Mouse (Mus musculus) B cell, adult 2 months (primary cell): Measurements from ENCODE around the gene Tmem230.
"Not testable (repeated sequence)": the region's sequence is repeated elsewhere in the genome, so short reads cannot be mapped to it uniquely, and the experiment has no call there.

Experiments used
- DNase-seq, 2 experiments: peaks; one replicate each; pipeline ENCODE4 v3.0.0; 2022

Tmem230 gene

DNA sequence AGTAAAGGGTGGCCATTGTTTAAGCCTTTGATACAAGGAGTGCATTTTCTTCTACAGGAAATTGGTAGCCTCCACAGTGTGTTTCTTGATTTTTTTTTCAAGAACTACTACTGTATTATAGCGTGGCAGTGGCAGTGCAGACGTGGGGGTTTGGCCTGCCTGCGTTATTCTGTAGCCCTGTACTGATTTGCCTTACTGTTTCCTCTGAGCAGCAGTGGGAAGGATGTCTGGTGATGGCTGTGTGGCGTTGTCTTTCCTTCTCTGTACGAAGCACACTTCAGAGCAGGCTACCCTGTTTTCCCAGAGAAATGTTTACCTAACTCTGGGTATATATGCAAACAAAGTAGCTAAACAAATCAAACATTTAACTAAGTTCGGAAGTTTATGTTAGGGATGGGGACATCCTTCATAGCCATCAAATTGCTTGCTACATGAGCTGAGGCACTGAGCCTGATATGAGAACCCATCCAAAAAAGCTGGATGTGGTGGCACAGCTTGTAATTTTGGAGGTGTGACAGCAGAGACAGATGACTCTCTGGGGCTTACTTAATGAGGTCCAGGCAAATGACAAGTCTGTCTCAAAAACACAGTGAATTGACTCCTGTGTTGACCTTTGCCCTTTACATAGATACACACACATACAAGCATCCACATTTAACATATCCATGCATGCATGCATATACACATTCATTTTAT is 25.2 kb upstream of the Tmem230 start:
- no peak for DNase-seq

DNA sequence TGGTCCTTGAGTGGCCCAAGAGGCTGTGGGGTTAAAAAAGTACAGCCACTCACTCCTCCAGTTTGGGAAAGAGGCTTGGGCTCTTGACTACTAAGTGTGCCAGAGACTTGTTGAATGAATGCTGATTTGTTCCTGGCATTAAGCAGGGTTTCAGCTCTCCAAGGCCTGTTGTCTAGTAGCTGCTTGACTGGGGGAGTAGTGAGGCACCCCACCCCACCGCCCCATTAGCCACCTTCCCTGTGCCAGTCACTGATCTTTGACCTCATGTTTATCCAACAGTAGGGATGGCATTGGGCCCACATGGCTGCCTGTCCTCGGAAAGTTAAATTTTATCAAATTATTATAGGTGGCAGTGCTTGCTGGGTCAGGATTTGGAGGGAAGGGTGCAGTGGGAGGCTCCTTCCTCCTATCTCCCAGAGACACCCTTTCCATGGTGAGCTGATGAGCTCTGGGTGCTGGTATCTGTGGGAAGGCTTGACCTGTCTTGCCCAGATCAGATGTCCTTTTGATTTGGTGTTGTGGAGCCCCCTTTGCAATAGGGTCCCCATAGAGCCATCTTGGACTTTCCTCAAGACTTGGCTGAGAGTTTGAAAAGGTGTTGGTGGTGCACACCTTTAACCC is 22.8 kb upstream of the Tmem230 start:
- no peak for DNase-seq

- DNase-seq, result peak; percentile 52 to 55
Measured at GRCm38 (mm10) chr2:132269217-132269616, 21.6 kb upstream of the Tmem230 start.

DNA sequence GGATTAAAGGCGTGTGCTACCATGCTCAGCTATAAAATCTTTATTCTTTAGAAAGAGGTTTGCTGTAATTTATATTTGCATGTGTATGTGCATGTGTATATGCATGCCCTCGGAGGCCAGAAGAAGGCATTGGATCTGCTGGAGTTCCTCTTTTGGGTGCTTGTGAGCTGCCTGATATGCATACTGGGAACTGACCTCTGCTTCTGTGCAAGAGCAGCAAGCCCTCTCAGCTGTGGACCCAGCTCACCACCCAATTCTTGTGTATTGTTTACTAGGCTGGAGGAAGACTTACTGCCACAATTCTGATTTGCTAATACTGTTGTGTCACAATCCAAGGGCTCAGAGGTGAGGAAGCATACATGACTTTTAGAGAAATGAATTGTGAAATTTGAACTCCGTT is 18.5 kb upstream of the Tmem230 start:
- no peak for DNase-seq

GRCm38 (mm10) chr2:132265196-132265595 is 17.6 kb upstream of the Tmem230 start:
- no peak for DNase-seq

GRCm38 (mm10) chr2:132264266-132264710 is 16.7 kb upstream of the Tmem230 start:
- no peak for DNase-seq

DNA sequence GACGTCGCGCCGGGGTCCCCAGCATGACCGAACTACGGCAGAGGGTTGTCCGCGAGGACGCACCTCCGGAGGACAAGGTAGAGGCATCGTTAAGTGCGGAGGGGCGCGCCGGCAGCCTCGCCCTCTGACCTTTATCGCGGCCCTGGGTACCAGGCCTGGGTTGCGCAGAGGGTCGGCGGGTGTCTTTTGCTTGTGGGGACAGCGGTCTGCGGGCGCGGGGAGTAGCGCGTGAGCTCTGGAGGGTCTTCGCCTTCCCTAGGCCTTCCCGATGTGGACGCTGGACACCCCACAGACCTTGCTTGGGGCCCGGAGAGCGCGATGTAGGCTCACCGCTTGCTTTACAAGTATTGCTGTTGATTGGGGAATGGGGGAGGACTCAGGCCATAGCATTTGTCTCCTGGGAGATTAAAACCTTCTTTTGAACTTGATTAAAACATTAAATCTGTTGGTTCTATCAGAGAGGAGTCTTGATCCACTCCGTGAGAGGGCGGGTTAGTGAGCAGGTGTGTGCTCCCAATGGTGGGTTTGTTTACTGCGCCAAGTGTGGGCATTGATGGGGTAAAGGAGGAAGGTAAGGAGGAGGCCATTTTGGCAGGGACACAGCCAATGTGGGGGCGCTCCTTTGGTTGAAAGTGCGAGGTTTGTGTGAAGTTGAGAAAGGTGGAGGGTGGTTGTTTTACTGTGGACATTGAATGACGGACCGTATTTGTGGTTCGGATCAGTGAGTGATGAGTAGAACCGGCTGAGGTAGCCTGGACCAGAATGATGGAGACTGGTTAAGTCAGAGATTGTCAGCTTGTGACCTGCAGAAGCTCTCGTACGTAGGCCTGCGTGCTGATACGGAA is 16.0 kb upstream of the Tmem230 start:
- peak; percentile 75 to 76 for DNase-seq

- DNase-seq, result peak; percentile 99
Measured at GRCm38 (mm10) chr2:132262879-132263398, 15.3 kb upstream of the Tmem230 start, which contains the start of gene Cds2. Gene Cds2, plus strand, starts transcription at chr2:132263148.

DNA sequence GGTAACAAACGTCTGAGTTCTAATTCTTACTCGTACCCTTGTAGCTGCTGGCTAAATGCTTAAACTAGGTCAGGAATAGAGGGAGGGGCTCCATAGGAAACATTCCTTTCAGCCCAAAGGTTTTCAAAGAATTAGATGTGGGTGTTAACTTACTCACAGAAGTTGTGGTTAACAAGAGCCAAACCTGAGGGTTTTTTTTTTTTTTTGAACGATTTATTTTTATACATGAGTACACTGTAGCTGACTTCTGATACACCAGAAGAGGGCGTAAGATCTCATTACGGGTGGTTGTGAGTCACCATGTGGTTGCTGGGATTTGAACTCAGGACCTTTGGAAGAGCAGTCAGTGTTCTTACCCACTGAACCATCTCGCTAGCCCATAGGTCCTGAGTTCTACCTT is 14.6 kb upstream of the Tmem230 start:
- DNase-seq, result no peak

GRCm38 (mm10) chr2:132260601-132261000 is 13.0 kb upstream of the Tmem230 start:
- DNase-seq, result no peak

- no peak for DNase-seq
Measured at GRCm38 (mm10) chr2:132257350-132258068, 9.9 kb upstream of the Tmem230 start.

GRCm38 (mm10) chr2:132253603-132254002 is 6.0 kb upstream of the Tmem230 start:
- no peak for DNase-seq

- peak; percentile 97 to 98 for DNase-seq
Measured at GRCm38 (mm10) chr2:132252542-132253528, 5.2 kb upstream of the Tmem230 start, which contains the start of gene Pcna. Gene Pcna, minus strand, starts transcription at chr2:132253314.

DNA sequence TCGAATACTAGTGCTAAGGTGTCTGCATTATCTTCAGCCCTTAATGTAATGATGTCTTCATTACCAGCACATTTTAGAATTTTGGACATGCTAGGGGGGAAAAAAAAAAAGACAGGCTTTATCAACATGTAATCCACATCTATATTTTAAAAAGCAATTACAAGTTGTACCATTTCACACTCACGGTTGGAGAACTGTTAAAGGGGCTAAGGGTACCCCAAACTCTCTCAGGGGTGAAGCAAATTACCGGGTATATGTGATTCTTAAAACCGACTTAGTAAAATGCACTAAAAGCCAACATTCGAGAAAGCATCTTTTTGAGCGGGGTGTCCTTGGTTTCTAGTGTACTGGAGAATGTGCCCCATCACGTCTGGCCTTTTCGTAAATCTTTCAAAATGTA is 4.3 kb upstream of the Tmem230 start:
- no peak for DNase-seq

GRCm38 (mm10) chr2:132243370-132243769 is 4.2 kb downstream of the Tmem230 start:
- no peak for DNase-seq

DNA sequence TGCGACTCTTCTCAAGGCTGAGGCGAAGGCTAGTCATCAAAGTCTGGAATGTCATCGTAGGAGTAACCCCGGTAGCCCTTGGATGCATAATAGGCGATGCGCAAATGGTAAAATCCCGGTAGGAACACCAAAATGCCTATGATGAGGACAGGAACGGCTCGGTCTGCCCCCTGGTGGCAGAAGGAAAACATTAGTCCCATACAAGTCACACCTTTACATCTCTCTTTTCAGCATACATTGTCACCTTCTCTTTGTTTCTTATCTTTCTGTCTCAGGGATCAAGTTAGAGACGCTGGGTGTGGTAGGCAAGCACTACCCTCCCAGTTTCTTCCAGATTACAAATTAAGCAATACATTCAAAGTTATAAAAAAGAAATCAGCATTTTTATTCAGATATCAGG is 7.2 kb downstream of the Tmem230 start:
- DNase-seq, result peak; percentile 59 to 60

- DNase-seq, result not testable (repeated sequence)
Measured at GRCm38 (mm10) chr2:132239434-132239833, 8.2 kb downstream of the Tmem230 start.

- no peak for DNase-seq
Measured at GRCm38 (mm10) chr2:132235975-132236374, 11.6 kb downstream of the Tmem230 start.

DNA sequence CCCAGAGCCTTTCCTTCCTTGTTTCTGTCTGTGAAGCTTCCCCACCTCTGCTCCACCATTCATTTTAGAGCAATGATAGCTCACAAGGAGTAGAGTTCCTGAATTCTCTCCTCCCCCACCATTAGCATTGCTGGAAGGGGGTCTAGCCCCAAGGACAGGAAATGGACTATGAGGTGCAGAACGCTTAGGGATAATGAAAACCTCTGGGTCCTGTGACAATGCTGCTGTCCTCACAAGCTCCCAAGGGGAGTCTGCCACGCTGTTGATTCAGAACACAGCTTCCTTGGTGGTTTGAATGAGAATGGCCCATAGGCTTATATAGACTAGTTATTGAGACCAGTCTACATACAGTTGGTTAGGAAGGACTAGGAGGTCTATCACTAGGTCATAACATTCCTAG is 12.3 kb downstream of the Tmem230 start:
- no peak for DNase-seq

DNA sequence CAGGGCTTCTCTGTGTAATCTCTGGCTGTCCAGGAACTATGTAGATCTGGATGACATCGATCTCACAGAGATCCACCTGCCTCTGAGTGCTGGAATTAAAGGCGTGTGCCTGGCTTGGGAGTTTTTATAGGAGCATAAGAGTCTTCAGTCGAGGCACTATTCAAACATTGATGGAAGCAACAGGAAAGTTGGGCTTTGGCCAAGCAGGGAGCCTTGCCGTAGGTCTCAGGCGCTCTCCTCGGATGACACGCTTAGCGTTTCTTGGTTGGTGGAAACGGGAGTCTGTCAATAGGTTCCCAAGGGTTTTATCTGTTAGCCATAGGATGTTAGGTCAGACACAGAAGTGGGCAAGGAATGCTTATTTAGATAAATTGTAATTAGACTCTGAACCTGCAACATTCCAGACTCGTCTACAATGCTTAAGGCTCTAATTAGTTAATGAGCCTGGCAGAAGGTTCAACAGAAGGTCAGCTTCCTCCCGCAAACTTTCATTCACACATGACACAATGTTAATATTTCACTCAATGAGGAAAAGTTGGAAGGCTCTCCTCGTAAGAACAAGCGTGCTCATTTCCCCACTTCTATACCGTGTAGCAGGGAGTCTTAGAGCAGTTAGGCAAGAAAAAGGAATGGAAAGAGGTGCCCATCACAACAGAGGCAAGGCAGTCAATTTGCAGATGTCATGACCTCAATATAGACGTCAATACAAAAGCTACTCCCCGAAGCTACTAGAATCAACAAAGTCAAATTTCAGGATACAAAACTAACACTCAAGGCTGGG is 13.4 kb downstream of the Tmem230 start:
- DNase-seq, result no peak
